Mouse (Mus musculus) intestine, embryonic 15.5 days (tissue): ENCODE data around the gene Derl3. TPM values are rescaled to one million over a fixed set of nuclear protein-coding genes. Genes with fewer than 3 reads are reported as not detected.

Experiments
- ATAC-seq: fragments of 200-750 bp; cut with Nextera tagmentation; 2 replicates; pipeline ENCODE4 v1.8.0; 2017; ENCODE audit warnings: moderate TSS enrichment, moderate library complexity
- H3K27ac ChIP-seq: fragments of 300-500 bp; sonication (generic); 2 replicates; pipeline ENCODE4 v1.5.1; 2015; ENCODE audit warnings: mild to moderate bottlenecking, inconsistent platforms
- H3K27me3 ChIP-seq: fragments of 300-500 bp; sonication (generic); replicated peaks from 2 replicates; pipeline ENCODE4 v1.6.1; 2015; ENCODE audit warnings: inconsistent platforms
- H3K36me3 ChIP-seq: fragments of 300-500 bp; sonication (generic); 2 replicates; pipeline ENCODE4 v1.6.1; 2015; ENCODE audit warnings: inconsistent platforms
- H3K4me1 ChIP-seq: fragments of 300-500 bp; sonication (generic); replicated peaks from 2 replicates; pipeline ENCODE4 v1.6.1; 2015; ENCODE audit warnings: inconsistent platforms
- H3K4me2 ChIP-seq: fragments of 300-500 bp; sonication (generic); replicated peaks from 2 replicates; pipeline ENCODE4 v1.6.1; 2015; ENCODE audit warnings: mild to moderate bottlenecking, inconsistent platforms
- H3K4me3 ChIP-seq: fragments of 300-500 bp; sonication (generic); replicated peaks from 2 replicates; pipeline ENCODE4 v1.5.1; 2015; ENCODE audit warnings: inconsistent platforms
- H3K9ac ChIP-seq: fragments of 300-500 bp; sonication (generic); 2 replicates; pipeline ENCODE4 v1.6.1; 2015; ENCODE audit warnings: inconsistent platforms
- H3K9me3 ChIP-seq: fragments of 300-500 bp; sonication (generic); 2 replicates; pipeline ENCODE4 v1.6.1; 2016; ENCODE audit warnings: inconsistent platforms
- WGBS: fragments of 180-500 bp; shearing (Covaris S2); methylation state at CpG from one replicate; pipeline ENCODE4 v1.1.7; 2015; 5-methylcytosine and 5-hydroxymethylcytosine counted together
- polyA plus RNA-seq: library from polyadenylated mRNA; unstranded; fragments of >200 nt; fragmentation: Nextera tagmentation; extraction: Ambion mirVana; gene quantifications from 2 replicates; pipeline ENCODE4 v1.2.1, GENCODE M21; 2015

The Derl3 gene
- polyA plus RNA-seq, 1 experiment from 2014 or later, result 4.4 TPM

- peaks cover 5% of the 10 kb centered on the region for H3K4me1 ChIP-seq
- ATAC-seq, result no peak
- H3K9ac ChIP-seq, result no peak overlapping the region
- peaks cover 45% of the 10 kb centered on the region for H3K36me3 ChIP-seq
- H3K4me3 ChIP-seq, result no peak overlapping the region
- H3K27ac ChIP-seq, result no peak overlapping the region
- no peak overlapping the region for H3K4me2 ChIP-seq
- WGBS, result 38% methylated on average over 6 of the region's 6 CpGs
- no peaks in the 10 kb centered on the region for H3K9me3 ChIP-seq
- no peaks in the 10 kb centered on the region for H3K27me3 ChIP-seq
Measured at GRCm38 (mm10) chr10:75897373-75897772, 4.2 kb downstream of the Derl3 start.

GRCm38 (mm10) chr10:75898039-75898564 lies 4.9 kb downstream of the Derl3 start:
- Histone ChIP-seq H3K9ac (no peak overlapping the region), H3K4me1 (peaks cover 5% of the 10 kb centered on the region), H3K4me3 (no peak overlapping the region), H3K27me3 (no peaks in the 10 kb centered on the region), H3K9me3 (no peaks in the 10 kb centered on the region), H3K4me2 (no peak overlapping the region), H3K27ac (no peak overlapping the region), H3K36me3 (peaks cover 53% of the 10 kb centered on the region)
- WGBS, result 78% methylated on average over 6 of the region's 6 CpGs
- ATAC-seq, result no peak

- no peak for ATAC-seq
- Histone ChIP-seq H3K36me3 (peaks cover 59% of the 10 kb centered on the region), H3K4me1 (no peaks in the 10 kb centered on the region), H3K4me2 (no peak overlapping the region), H3K27ac (no peak overlapping the region), H3K9me3 (no peaks in the 10 kb centered on the region), H3K4me3 (no peak overlapping the region), H3K9ac (no peak overlapping the region), H3K27me3 (no peaks in the 10 kb centered on the region)
- 67% methylated on average over 3 of the region's 3 CpGs for WGBS
Measured at GRCm38 (mm10) chr10:75898846-75899245, 5.6 kb downstream of the Derl3 start.

GRCm38 (mm10) chr10:75904391-75904790 lies 11.2 kb downstream of the Derl3 start:
- H3K36me3 ChIP-seq, result peaks cover 59% of the 10 kb centered on the region
- H3K27ac ChIP-seq, result no peak overlapping the region
- H3K9ac ChIP-seq, result no peak overlapping the region
- H3K9me3 ChIP-seq, result no peaks in the 10 kb centered on the region
- H3K4me2 ChIP-seq, result no peak overlapping the region
- H3K27me3 ChIP-seq, result no peaks in the 10 kb centered on the region
- WGBS, result 94% methylated on average over 5 of the region's 5 CpGs
- H3K4me1 ChIP-seq, result no peaks in the 10 kb centered on the region
- H3K4me3 ChIP-seq, result no peak overlapping the region
- ATAC-seq, result no peak

- H3K27me3 ChIP-seq, result no peaks in the 10 kb centered on the region
- no peak overlapping the region for H3K27ac ChIP-seq
- H3K9ac ChIP-seq, result no peak overlapping the region
- WGBS, result 92% methylated on average over 4 of the region's 4 CpGs
- H3K4me1 ChIP-seq, result no peaks in the 10 kb centered on the region
- H3K4me2 ChIP-seq, result no peak overlapping the region
- no peaks in the 10 kb centered on the region for H3K9me3 ChIP-seq
- ATAC-seq, result no peak
- H3K4me3 ChIP-seq, result no peak overlapping the region
- peaks cover 54% of the 10 kb centered on the region for H3K36me3 ChIP-seq
Measured at GRCm38 (mm10) chr10:75906882-75907281, 13.7 kb downstream of the Derl3 start.

- Histone ChIP-seq H3K4me3 (no peak overlapping the region), H3K4me1 (no peaks in the 10 kb centered on the region), H3K9ac (no peak overlapping the region), H3K27me3 (no peaks in the 10 kb centered on the region), H3K4me2 (no peak overlapping the region), H3K27ac (no peak overlapping the region), H3K36me3 (peaks cover 36% of the 10 kb centered on the region), H3K9me3 (no peaks in the 10 kb centered on the region)
- ATAC-seq, result no peak
- WGBS, result 86% methylated on average over 2 of the region's 2 CpGs
Measured at GRCm38 (mm10) chr10:75910698-75911097, 17.5 kb downstream of the Derl3 start.

GRCm38 (mm10) chr10:75913013-75913589 lies 19.9 kb downstream of the Derl3 start:
- Histone ChIP-seq H3K4me3 (no peak overlapping the region), H3K4me1 (no peaks in the 10 kb centered on the region), H3K9ac (no peak overlapping the region), H3K36me3 (peaks cover 24% of the 10 kb centered on the region), H3K27ac (no peak overlapping the region), H3K27me3 (no peaks in the 10 kb centered on the region), H3K9me3 (no peaks in the 10 kb centered on the region), H3K4me2 (no peak overlapping the region)
- 71% methylated on average over 6 of the region's 6 CpGs for WGBS
- no peak for ATAC-seq

GRCm38 (mm10) chr10:75915557-75915956 lies 22.3 kb downstream of the Derl3 start:
- no peak overlapping the region for H3K27ac ChIP-seq
- no peaks in the 10 kb centered on the region; the same call in 1 of the 2 replicates for H3K4me1 ChIP-seq
- no peak overlapping the region for H3K4me2 ChIP-seq
- H3K36me3 ChIP-seq, result peaks cover 18% of the 10 kb centered on the region
- no peaks in the 10 kb centered on the region for H3K9me3 ChIP-seq
- WGBS, result 69% methylated on average over 7 of the region's 7 CpGs
- H3K27me3 ChIP-seq, result no peaks in the 10 kb centered on the region
- H3K9ac ChIP-seq, result no peak overlapping the region
- H3K4me3 ChIP-seq, result no peak overlapping the region
- ATAC-seq, result no peak

GRCm38 (mm10) chr10:75916840-75917239 lies 23.6 kb downstream of the Derl3 start:
- Histone ChIP-seq H3K4me1 (no peaks in the 10 kb centered on the region; the same call in 1 of the 2 replicates), H3K27ac (no peak overlapping the region), H3K9me3 (no peaks in the 10 kb centered on the region), H3K4me2 (no peak overlapping the region), H3K9ac (no peak overlapping the region), H3K4me3 (no peak overlapping the region), H3K27me3 (no peaks in the 10 kb centered on the region), H3K36me3 (peaks cover 12% of the 10 kb centered on the region)
- ATAC-seq, result no peak
- WGBS, result 82% methylated on average over 8 of the region's 8 CpGs

- Histone ChIP-seq H3K36me3 (peaks cover 6% of the 10 kb centered on the region), H3K4me2 (no peak overlapping the region), H3K4me3 (no peak overlapping the region), H3K27ac (no peak overlapping the region), H3K9ac (no peak overlapping the region), H3K27me3 (no peaks in the 10 kb centered on the region), H3K9me3 (no peaks in the 10 kb centered on the region), H3K4me1 (peaks cover 2% of the 10 kb centered on the region)
- WGBS, result 81% methylated on average over 5 of the region's 5 CpGs
- no peak for ATAC-seq
Measured at GRCm38 (mm10) chr10:75919026-75919425, 25.8 kb downstream of the Derl3 start.

- H3K4me3 ChIP-seq, result peak within 1 kb of the TSS; percentile 66
- ATAC-seq, result peak; percentile 96
- WGBS, result under 1% methylated on average over 76 of the region's 76 CpGs
Measured at GRCm38 (mm10) chr10:75921026-75921725, 28.0 kb downstream of the Derl3 start, which contains the start of gene Smarcb1. Gene Smarcb1, minus strand, starts transcription at chr10:75921617.

GRCm38 (mm10) chr10:75921726-75922560 lies 28.7 kb downstream of the Derl3 start:
- Histone ChIP-seq H3K4me1 (peaks cover 2% of the 10 kb centered on the region), H3K9me3 (no peaks in the 10 kb centered on the region), H3K36me3 (no peaks in the 10 kb centered on the region), H3K27ac (peak overlapping the region; percentile 83), H3K4me2 (peak overlapping the region; percentile 84), H3K9ac (peak overlapping the region; percentile 91), H3K27me3 (no peaks in the 10 kb centered on the region), H3K4me3 (peak overlapping the region; percentile 66)
- 4% methylated on average over 22 of the region's 22 CpGs for WGBS
- peak; percentile 27 for ATAC-seq

More at GRCm38 (mm10) chr10:75921026-75921725, 28.0 kb downstream of the Derl3 start, which contains the start of gene Smarcb1:
- H3K9me3 ChIP-seq, result no peaks in the 10 kb centered on the region
- no peaks in the 10 kb centered on the region for H3K27me3 ChIP-seq
- H3K9ac ChIP-seq, result peak within 1 kb of the TSS; percentile 91
- peak within 1 kb of the TSS; percentile 84 for H3K4me2 ChIP-seq
- H3K36me3 ChIP-seq, result no peaks in the 10 kb centered on the region
- peak within 1 kb of the TSS; percentile 85 for H3K27ac ChIP-seq
- peaks cover 2% of the 10 kb centered on the region for H3K4me1 ChIP-seq
